Mouse (Mus musculus) MEL (cell line): ENCODE results near the gene Cd52. TPM values are rescaled to one million over a fixed set of nuclear protein-coding genes. Genes with fewer than 3 reads are reported as not detected.

Source experiments
- DNase-seq: peaks from one replicate; pipeline ENCODE4 v3.0.0; 2011; ENCODE audit warnings: low read depth, low spot score
- H3K27ac ChIP-seq: 2 replicates; pipeline ENCODE4 v1.5.1; 2012; ENCODE audit warnings: low read depth, mild to moderate bottlenecking, control low read depth, low read length, moderate library complexity; ENCODE audit not compliant: control insufficient read depth
- H3K27me3 ChIP-seq, 2 experiments: fragments of 150-350 bp in 1 of 2; sonication (generic) in 1 of 2; 2 replicates each; pipeline ENCODE4 v1.6.1; 2012; ENCODE audit warnings: low read length in 2 of 2, mild to moderate bottlenecking in 2 of 2, improper control_type of control experiment in 1 of 2, moderate library complexity in 1 of 2; ENCODE audit not compliant: insufficient read depth in 2 of 2, control insufficient read depth in 1 of 2
- H3K36me3 ChIP-seq, 2 experiments: 2 replicates each; pipeline ENCODE4 v1.6.1; 2012 to 2014; ENCODE audit warnings: low read length in 2 of 2, improper control_type of control experiment in 1 of 2, inconsistent platforms in 1 of 2, mild to moderate bottlenecking in 1 of 2; ENCODE audit not compliant: insufficient read depth in 2 of 2, control insufficient read depth in 1 of 2
- H3K4me1 ChIP-seq, 2 experiments: fragments of 150-350 bp in 1 of 2; sonication (generic) in 1 of 2; 2 replicates each; pipeline ENCODE4 v1.6.1; 2012; ENCODE audit warnings: low read length in 2 of 2, improper control_type of control experiment in 1 of 2, mild to moderate bottlenecking in 1 of 2; ENCODE audit not compliant: insufficient read depth in 2 of 2, control insufficient read depth in 1 of 2
- H3K4me3 ChIP-seq, 2 experiments: fragments of 150-350 bp in 1 of 2; sonication (generic) in 1 of 2; 2 replicates each; pipeline ENCODE4 v1.5.1; 2012; ENCODE audit warnings: low read depth in 2 of 2, low read length in 2 of 2, mild to moderate bottlenecking in 2 of 2, moderate library complexity in 2 of 2, control low read depth in 1 of 2, improper control_type of control experiment in 1 of 2; ENCODE audit not compliant: control insufficient read depth in 1 of 2, insufficient read depth in 1 of 2
- H3K79me2 ChIP-seq: 2 replicates; pipeline ENCODE4 v1.6.1; 2012; ENCODE audit warnings: mild to moderate bottlenecking, low read length, moderate library complexity; ENCODE audit not compliant: control insufficient read depth, poor library complexity, insufficient read depth
- H3K9ac ChIP-seq: 2 replicates; pipeline ENCODE4 v1.6.1; 2012; ENCODE audit warnings: low read depth, mild to moderate bottlenecking, control low read depth, low read length, moderate library complexity; ENCODE audit not compliant: control insufficient read depth, poor library complexity, severe bottlenecking
- H3K9me3 ChIP-seq: fragments of 150-350 bp; sonication (generic); replicated peaks from 2 replicates; pipeline ENCODE4 v1.6.1; 2012; ENCODE audit warnings: mild to moderate bottlenecking, low read length, improper control_type of control experiment, moderate library complexity; ENCODE audit not compliant: insufficient read depth
- CHD1 ChIP-seq: IDR thresholded peaks from 2 replicates; pipeline ENCODE4 v1.6.1; 2012; ENCODE audit warnings: low read depth, mild to moderate bottlenecking, inconsistent platforms, low read length, improper control_type of control experiment
- CHD2 ChIP-seq: IDR thresholded peaks from 2 replicates; pipeline ENCODE4 v1.6.1; 2011; ENCODE audit warnings: low read length, improper control_type of control experiment
- E2F4 ChIP-seq: IDR thresholded peaks from 2 replicates; pipeline ENCODE4 v1.6.1; 2011; ENCODE audit warnings: low read depth, low read length, improper control_type of control experiment, borderline replicate concordance
- ELF1 ChIP-seq: IDR thresholded peaks from 2 replicates; pipeline ENCODE4 v1.6.1; 2014; ENCODE audit warnings: low read depth, mild to moderate bottlenecking, inconsistent platforms, low read length, improper control_type of control experiment, moderate library complexity
- EP300 ChIP-seq, 2 experiments: IDR thresholded peaks; 2 replicates each; pipeline ENCODE4 v1.6.1; 2011; ENCODE audit warnings: improper control_type of control experiment in 2 of 2, low read length in 2 of 2, low read depth in 1 of 2, mild to moderate bottlenecking in 1 of 2
- ETS1 ChIP-seq: IDR thresholded peaks from 2 replicates; pipeline ENCODE4 v1.6.1; 2012; ENCODE audit warnings: low read depth, mild to moderate bottlenecking, inconsistent platforms, low read length, improper control_type of control experiment, moderate library complexity
- GABPA ChIP-seq: IDR thresholded peaks from 2 replicates; pipeline ENCODE4 v1.6.1; 2012; ENCODE audit warnings: low read depth, mild to moderate bottlenecking, inconsistent platforms, low read length, improper control_type of control experiment, moderate library complexity
- HCFC1 ChIP-seq: IDR thresholded peaks from 2 replicates; pipeline ENCODE4 v1.6.1; 2012; ENCODE audit warnings: low read depth, mild to moderate bottlenecking, inconsistent platforms, low read length, improper control_type of control experiment, moderate library complexity
- KAT2A ChIP-seq: conservative IDR thresholded peaks from 2 replicates; pipeline ENCODE4 v1.6.1; 2012; ENCODE audit warnings: low read depth, low read length, improper control_type of control experiment, inconsistent platforms
- MAFK ChIP-seq: IDR thresholded peaks from 2 replicates; pipeline ENCODE4 v1.6.1; 2011; ENCODE audit warnings: low read depth, mild to moderate bottlenecking, low read length, improper control_type of control experiment, borderline replicate concordance
- MAZ ChIP-seq: IDR thresholded peaks from 2 replicates; pipeline ENCODE4 v1.6.1; 2012; ENCODE audit warnings: low read depth, mild to moderate bottlenecking, inconsistent platforms, low read length, improper control_type of control experiment
- MXI1 ChIP-seq: IDR thresholded peaks from 2 replicates; pipeline ENCODE4 v1.6.1; 2011; ENCODE audit warnings: mild to moderate bottlenecking, low read depth, low read length, improper control_type of control experiment
- MYB ChIP-seq: IDR thresholded peaks from 2 replicates; pipeline ENCODE4 v1.6.1; 2011; ENCODE audit warnings: mild to moderate bottlenecking, low read depth, low read length, improper control_type of control experiment
- NELFE ChIP-seq: IDR thresholded peaks from 2 replicates; pipeline ENCODE4 v1.6.1; 2011; ENCODE audit warnings: low read depth, low read length, improper control_type of control experiment
- NRF1 ChIP-seq: IDR thresholded peaks from 2 replicates; pipeline ENCODE4 v1.6.1; 2014; ENCODE audit warnings: low read depth, mild to moderate bottlenecking, inconsistent platforms, low read length, improper control_type of control experiment, moderate library complexity; ENCODE audit not compliant: poor library complexity, insufficient read depth, severe bottlenecking
- POLR2A ChIP-seq, 2 experiments: IDR thresholded peaks; 2 replicates each; pipeline ENCODE4 v1.6.1; 2011 to 2012; ENCODE audit warnings: low read length in 2 of 2, mild to moderate bottlenecking in 2 of 2, control low read depth in 1 of 2, improper control_type of control experiment in 1 of 2, low read depth in 1 of 2, moderate library complexity in 1 of 2; ENCODE audit not compliant: control insufficient read depth in 1 of 2, insufficient read depth in 1 of 2, poor library complexity in 1 of 2
- POLR2AphosphoS5 ChIP-seq: IDR thresholded peaks from 2 replicates; pipeline ENCODE4 v1.6.1; 2012; ENCODE audit warnings: low read depth, borderline replicate concordance, mild to moderate bottlenecking, inconsistent platforms, low read length, moderate library complexity, mixed read lengths
- SIN3A ChIP-seq: IDR thresholded peaks from 2 replicates; pipeline ENCODE4 v1.6.1; 2012; ENCODE audit warnings: low read length, improper control_type of control experiment, inconsistent platforms
- TBP ChIP-seq: IDR thresholded peaks from 2 replicates; pipeline ENCODE4 v1.8.0; 2011; ENCODE audit warnings: low read depth, low read length, improper control_type of control experiment
- USF2 ChIP-seq, 2 experiments: IDR thresholded peaks; 2 replicates each; pipeline ENCODE4 v1.6.1; 2011 to 2012; ENCODE audit warnings: improper control_type of control experiment in 2 of 2, low read length in 2 of 2, borderline replicate concordance in 1 of 2, inconsistent platforms in 1 of 2, low read depth in 1 of 2, mild to moderate bottlenecking in 1 of 2; ENCODE audit not compliant: insufficient read depth in 1 of 2
- ZMIZ1 ChIP-seq: IDR thresholded peaks from 2 replicates; pipeline ENCODE4 v1.6.1; 2012; ENCODE audit warnings: low read depth, mild to moderate bottlenecking, inconsistent platforms, low read length, improper control_type of control experiment, moderate library complexity
- ZNF384 ChIP-seq: IDR thresholded peaks from 2 replicates; pipeline ENCODE4 v1.6.1; 2012; ENCODE audit warnings: low read depth, mild to moderate bottlenecking, inconsistent platforms, low read length, improper control_type of control experiment
- polyA plus RNA-seq, 2 experiments: library from polyadenylated mRNA; stranded (reverse) in 1 of 2; unstranded in 1 of 2; fragments of >175 nt in 1 of 2; fragments of >200 nt in 1 of 2; gene quantifications; 2 replicates each; pipeline versions ENCODE4 v1.2.1 to v1.2.4; 2012; ENCODE audit warnings: low replicate concordance in 2 of 2, low read depth in 1 of 2; ENCODE audit not compliant: insufficient read length in 2 of 2, insufficient read depth in 1 of 2, missing spikeins in 1 of 2
- total RNA-seq: library from RNA; depleted of rRNA; stranded (reverse); fragments of 300-350 nt; gene quantifications from 2 replicates; pipeline ENCODE4 v1.2.3, GENCODE M21; 2012

Gene Cd52
- total and polyA plus RNA-seq, 3 experiments = 0.86 to 1.3 TPM; not detected in 1

DNA sequence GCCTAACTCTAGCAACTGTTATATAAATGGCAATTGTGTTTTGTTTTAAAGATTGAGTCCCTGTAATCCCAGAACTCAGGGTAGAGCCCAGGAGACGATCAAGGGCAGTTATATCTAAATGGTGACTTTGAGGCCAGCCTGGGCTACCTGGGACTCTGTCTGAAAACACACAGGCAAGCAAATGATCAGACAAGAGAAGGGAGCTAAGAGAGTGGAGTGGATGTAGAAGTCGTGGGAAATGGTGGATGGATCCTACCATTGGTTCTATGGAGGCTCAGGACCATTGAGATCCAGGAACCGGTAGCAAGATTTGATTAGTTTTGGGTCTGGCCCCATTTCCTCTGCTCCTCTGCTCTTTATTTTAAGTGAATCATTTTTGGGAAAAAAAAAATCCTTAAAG is 1.2 kb upstream of the Cd52 start:
- Histone ChIP-seq H3K4me1 (peaks cover 6 to 21% of the 10 kb centered on the region in 2 experiments), H3K27ac (no peak overlapping the region)

DNA sequence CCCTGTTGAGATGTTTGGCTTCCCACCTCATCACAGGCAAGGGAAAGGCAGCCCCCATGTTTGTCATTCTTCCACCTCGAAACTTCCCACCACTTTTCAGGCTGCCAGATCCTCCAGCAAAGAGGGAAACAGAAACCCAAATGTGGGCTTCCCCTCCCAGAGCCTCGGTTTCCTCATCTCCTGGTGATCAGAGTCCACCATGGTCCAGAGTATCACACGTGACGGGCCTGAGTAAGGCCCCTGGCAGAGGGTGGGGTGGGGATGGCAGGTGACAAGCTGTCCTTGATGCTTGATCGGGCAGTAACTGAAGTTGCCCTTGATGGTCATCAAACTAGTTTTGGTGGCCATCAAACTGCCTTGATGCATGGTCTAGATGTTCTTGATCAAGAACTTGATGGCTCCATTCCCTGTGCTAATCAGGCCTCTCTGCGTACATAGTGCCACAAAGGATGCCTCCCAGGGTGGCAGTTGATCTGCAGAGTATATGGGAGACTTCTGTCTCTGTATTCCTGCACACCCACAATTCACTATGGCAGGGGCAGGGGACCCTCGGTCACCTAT is 798 bp downstream of the Cd52 start:
- H3K36me3 ChIP-seq = peaks cover 0 to 11% of the 10 kb centered on the region in 2 experiments; a peak in 2 of 4 replicates
- DNase-seq = no peak
- TF ChIP-seq ELF1 = no peak
- no peak for TF ChIP-seq ZMIZ1
- no peak for TF ChIP-seq NELFE
- TF ChIP-seq ZNF384 = no peak
- TF ChIP-seq TBP = no peak
- TF ChIP-seq CHD1 = no peak
- no peak for TF ChIP-seq MAFK
- TF ChIP-seq CHD2 = no peak
- no peak for TF ChIP-seq GABPA
- TF ChIP-seq POLR2A (IDR thresholded peaks at IDR 0.05; ENCODE audit: control insufficient read depth in 1 of 2, insufficient read depth in 1 of 2, low read depth in 1 of 2, low read length in 2 of 2, poor library complexity in 1 of 2) = no peak
- no peak for TF ChIP-seq EP300 (IDR thresholded peaks at IDR 0.05; ENCODE audit: low read depth in 1 of 2, low read length in 2 of 2)
- no peak for TF ChIP-seq ETS1
- no peaks in the 10 kb centered on the region for H3K79me2 ChIP-seq
- H3K9me3 ChIP-seq = no peaks in the 10 kb centered on the region
- H3K4me3 ChIP-seq = no peak overlapping the region
- no peaks in the 10 kb centered on the region for H3K27me3 ChIP-seq
- peaks cover 6 to 21% of the 10 kb centered on the region in 2 experiments for H3K4me1 ChIP-seq
- H3K9ac ChIP-seq = no peak overlapping the region
- no peak overlapping the region for H3K27ac ChIP-seq

More for the DNA sequence above, 1.2 kb upstream of the Cd52 start:
- peaks cover 0 to 11% of the 10 kb centered on the region in 2 experiments; a peak in 2 of 4 replicates for H3K36me3 ChIP-seq
- TF ChIP-seq NRF1 (no peak), POLR2A (IDR thresholded peaks at IDR 0.05; ENCODE audit: control insufficient read depth in 1 of 2, insufficient read depth in 1 of 2, low read depth in 1 of 2, low read length in 2 of 2, poor library complexity in 1 of 2) (no peak), KAT2A (no peak), SIN3A (no peak), E2F4 (no peak), MYB (no peak), NELFE (no peak), POLR2AphosphoS5 (no peak), MAZ (no peak), HCFC1 (no peak), MAFK (no peak), MXI1 (no peak), USF2 (IDR thresholded peaks at IDR 0.05; ENCODE audit: borderline replicate concordance in 1 of 2, insufficient read depth in 1 of 2, low read depth in 1 of 2, low read length in 2 of 2) (no peak), TBP (no peak)
- H3K9me3 ChIP-seq = no peaks in the 10 kb centered on the region
- H3K27me3 ChIP-seq = no peaks in the 10 kb centered on the region
- no peak overlapping the region for H3K4me3 ChIP-seq
- no peak for DNase-seq
- no peaks in the 10 kb centered on the region for H3K79me2 ChIP-seq
- no peak overlapping the region for H3K9ac ChIP-seq
